Mouse (Mus musculus): ENCODE results near the gene Aoc2. TPM values are rescaled to one million over a fixed set of nuclear protein-coding genes. Genes with fewer than 3 reads are reported as not detected.

Gene Aoc2
- 2.0 and 2.9 TPM in 2 replicates for polyA plus RNA-seq (2012; ENCODE audit: insufficient read depth, low replicate concordance)

DNA sequence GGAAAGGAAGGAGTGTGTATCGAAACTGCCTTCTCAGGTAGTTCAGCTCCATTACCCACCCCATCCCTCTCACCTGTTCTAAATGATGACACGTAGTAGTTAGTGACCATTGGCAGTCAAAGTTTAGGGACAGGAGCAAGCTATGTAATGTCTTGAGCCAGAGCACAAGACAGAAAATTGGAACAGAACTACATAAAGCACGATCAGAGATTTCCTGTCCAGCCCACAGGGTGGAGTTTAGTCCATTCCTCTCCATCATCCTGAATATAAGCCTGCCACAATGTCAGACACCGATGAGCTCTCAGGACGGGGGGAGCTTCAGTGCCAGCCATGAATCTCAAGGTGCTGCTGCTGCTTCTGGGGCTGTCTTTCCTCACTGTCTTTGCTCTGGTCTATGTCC, at the start of gene Aoc2:
Aoc2 (plus strand) TSS at position 301 of the 400 bp plus-strand sequence.
- Histone ChIP-seq H3K4me1 (peaks cover 16% of the 10 kb centered on the region), H3K4me3 (replicated peaks) (no peak within 1 kb of the TSS), H3K9me3 (no peaks in the 10 kb centered on the region), H3K36me3 (replicated peaks; ENCODE audit: low read length) (peaks cover 85% of the 10 kb centered on the region), H3K27me3 (replicated peaks) (no peaks in the 10 kb centered on the region)
- TF ChIP-seq FLI1 (IDR thresholded peaks at IDR 0.05; ENCODE audit: low read length) (no peak), GATA1 (IDR thresholded peaks at IDR 0.05; ENCODE audit: borderline replicate concordance, low read length) (no peak)

DNA sequence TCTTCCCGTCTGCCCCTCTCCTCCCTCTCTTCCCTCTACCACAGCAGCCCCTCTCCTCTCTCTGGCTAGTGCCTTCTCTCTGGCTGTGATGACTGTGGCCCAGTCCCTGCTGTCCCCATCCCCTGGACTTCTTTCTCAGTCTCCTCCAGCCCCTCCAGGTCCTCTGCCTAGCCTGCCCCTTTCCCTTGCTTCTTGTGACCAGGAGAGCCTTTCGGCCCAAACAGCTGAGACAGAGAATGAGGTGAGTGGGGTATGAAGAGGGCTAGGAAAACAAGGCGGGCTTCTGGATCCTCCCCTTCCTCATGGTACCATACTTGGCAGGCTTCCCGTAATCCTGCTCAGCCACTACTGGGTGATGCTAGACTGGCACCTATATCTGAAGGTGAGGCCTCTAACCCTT, 49.6 kb upstream of the Aoc2 start:
- H3K4me3 ChIP-seq (replicated peaks): peak overlapping the region; percentile 18

DNA sequence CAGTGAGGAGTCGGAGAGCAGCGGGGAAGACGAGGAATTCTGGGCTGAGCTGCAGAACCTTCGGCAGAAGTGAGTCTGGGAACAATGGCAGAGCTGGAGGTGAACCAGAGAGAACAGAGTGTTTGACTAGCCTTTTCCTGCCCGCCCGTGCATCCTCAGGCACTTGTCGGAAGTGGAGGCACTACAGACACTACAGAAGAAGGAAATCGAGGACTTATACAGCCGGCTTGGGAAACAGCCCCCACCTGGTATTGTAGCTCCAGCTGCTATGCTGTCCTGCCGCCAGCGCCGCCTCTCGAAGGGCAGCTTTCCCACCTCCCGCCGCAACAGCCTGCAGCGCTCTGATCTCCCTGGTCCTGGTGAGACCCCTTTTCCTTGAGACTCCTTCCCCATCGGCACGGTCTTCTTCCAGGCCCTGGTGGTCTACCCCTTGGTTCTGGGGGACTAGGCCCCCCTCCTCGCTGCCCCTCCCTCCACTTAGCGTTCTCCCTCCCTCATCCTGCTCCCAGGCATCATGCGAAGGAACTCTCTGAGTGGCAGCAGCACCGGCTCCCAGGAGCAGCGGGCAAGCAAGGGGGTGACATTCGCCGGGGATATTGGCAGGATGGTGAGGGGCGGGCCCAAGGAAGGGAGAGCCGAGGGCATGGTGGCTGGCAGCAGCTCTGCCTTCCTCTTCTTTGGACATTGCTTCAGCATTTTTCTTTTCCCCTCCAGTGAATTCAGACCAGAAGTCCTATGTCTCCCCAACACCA, 48.4 kb upstream of the Aoc2 start:
- peaks cover 58% of the 10 kb centered on the region for H3K4me1 ChIP-seq
- H3K9me3 ChIP-seq: no peaks in the 10 kb centered on the region
- H3K36me3 ChIP-seq (replicated peaks; ENCODE audit: low read length): peaks cover 29% of the 10 kb centered on the region
- H3K27me3 ChIP-seq (replicated peaks): peaks cover 20% of the 10 kb centered on the region
- TF ChIP-seq GATA1 (IDR thresholded peaks at IDR 0.05; ENCODE audit: borderline replicate concordance, low read length) (no peak), FLI1 (IDR thresholded peaks at IDR 0.05; ENCODE audit: low read length) (no peak)
- H3K4me3 ChIP-seq (replicated peaks): no peak overlapping the region

More for the DNA sequence above, 49.6 kb upstream of the Aoc2 start:
- peaks cover 24% of the 10 kb centered on the region for H3K27me3 ChIP-seq (replicated peaks)
- TF ChIP-seq GATA1 (IDR thresholded peaks at IDR 0.05; ENCODE audit: borderline replicate concordance, low read length): no peak
- no peak for TF ChIP-seq FLI1 (IDR thresholded peaks at IDR 0.05; ENCODE audit: low read length)
- H3K36me3 ChIP-seq (replicated peaks; ENCODE audit: low read length): peaks cover 29% of the 10 kb centered on the region
- peaks cover 70% of the 10 kb centered on the region for H3K4me1 ChIP-seq
- H3K9me3 ChIP-seq: no peaks in the 10 kb centered on the region

DNA sequence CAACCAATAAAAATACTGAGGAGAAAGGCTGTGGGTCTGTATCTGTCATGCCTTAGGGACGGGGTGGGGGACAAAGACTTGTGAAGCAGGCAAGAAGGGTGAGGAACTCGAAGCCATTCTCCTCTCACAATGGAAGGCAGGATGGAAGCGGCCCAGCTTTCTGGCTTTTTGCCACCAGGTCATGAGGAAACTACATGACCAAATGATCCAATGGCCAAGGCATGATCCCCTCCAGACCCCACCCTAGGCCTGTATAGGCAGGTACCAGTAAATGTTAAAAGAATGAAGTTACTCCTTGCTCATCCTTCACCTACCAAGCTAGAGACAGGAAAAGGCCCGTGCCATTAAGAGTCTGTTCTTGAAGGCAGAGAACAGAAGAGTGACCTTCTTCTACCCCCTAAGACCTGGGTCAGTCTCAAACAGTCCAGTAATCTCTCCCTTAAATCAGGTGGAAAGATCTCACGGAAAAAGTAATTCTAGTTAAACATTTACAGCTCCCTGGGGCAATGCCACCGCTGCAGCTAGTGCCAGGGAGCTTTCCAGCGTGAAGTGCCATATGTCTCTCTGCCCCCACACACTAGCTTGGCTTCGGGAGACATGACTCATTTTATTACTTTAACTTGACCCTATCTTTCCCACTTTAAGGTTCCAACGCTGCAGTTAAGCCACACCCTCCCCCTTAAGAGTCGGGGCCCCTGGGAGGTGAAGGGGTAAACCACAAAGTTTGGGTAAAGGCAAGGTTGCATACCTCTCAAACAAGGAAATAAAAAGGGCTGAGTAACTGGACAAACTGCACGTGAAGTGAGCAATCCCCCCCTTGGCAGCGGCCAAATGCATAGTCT, 47.3 kb upstream of the Aoc2 start:
- Histone ChIP-seq H3K9me3 (no peaks in the 10 kb centered on the region), H3K4me3 (replicated peaks) (peak overlapping the region; percentile 98), H3K4me1 (peaks cover 57% of the 10 kb centered on the region), H3K36me3 (replicated peaks; ENCODE audit: low read length) (peaks cover 29% of the 10 kb centered on the region), H3K27me3 (replicated peaks) (peaks cover 15% of the 10 kb centered on the region)
- TF ChIP-seq GATA1 (IDR thresholded peaks at IDR 0.05; ENCODE audit: borderline replicate concordance, low read length) (no peak), FLI1 (IDR thresholded peaks at IDR 0.05; ENCODE audit: low read length) (no peak)

DNA sequence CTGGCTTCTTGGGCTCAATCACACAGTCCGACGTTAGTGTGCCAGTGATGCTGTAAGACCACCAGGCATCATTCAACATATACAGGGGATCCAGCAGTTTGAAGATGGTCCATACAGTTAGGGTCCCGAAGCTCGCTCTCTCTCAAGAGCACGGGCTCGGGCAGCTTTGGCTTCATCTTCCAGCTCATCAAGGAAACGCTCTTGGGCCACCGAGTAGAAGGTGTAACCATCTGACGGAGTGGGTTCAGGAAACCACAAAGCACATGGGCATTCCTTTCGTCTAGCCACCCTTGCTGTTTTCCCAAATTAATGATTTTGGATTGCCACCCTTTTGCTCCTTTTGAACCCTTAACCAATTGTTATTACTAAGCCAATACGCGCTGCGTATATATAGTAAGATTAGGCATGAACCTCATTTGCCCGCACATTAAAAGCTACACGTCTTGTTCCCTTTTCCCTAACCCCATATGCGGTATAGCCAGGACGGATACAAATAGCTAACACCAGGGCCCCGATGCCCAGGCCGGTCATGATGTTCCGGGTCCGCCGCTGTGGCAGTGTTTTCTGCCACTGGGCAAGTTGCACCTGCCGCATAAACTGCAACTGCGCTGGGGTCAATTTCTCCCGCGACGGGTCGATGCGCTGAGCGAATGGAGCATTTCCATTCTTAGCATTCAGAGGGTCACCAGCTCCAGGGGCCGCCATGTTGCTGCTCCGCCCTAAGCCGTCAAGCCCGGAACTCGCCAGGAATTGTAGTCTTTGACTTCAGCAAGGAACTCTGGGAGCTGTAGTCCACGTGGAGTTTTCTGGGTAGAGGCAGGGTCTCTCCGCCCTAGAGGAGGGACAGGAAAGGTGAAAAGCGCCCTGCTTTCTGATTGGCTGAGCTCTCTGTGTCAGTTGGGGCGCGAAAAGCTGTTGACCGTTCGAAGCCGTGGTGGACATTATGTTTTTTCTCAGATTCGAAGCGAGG, 46.4 kb upstream of the Aoc2 start, which contains the start of the genes Cntd1 and Coa3:
Cntd1 (plus strand) TSS at position 790 of the 970 bp plus-strand sequence.
Coa3 (minus strand) TSS at position 892 of the 970 bp plus-strand sequence.
- Histone ChIP-seq H3K4me3 (replicated peaks) (peak within 1 kb of the TSS; percentile 98), H3K36me3 (replicated peaks; ENCODE audit: low read length) (peaks cover 28% of the 10 kb centered on the region), H3K9me3 (no peaks in the 10 kb centered on the region), H3K4me1 (peaks cover 55% of the 10 kb centered on the region), H3K27me3 (replicated peaks) (peaks cover 9% of the 10 kb centered on the region)
- TF ChIP-seq FLI1 (IDR thresholded peaks at IDR 0.05; ENCODE audit: low read length) (no peak), GATA1 (IDR thresholded peaks at IDR 0.05; ENCODE audit: borderline replicate concordance, low read length) (no peak)

DNA sequence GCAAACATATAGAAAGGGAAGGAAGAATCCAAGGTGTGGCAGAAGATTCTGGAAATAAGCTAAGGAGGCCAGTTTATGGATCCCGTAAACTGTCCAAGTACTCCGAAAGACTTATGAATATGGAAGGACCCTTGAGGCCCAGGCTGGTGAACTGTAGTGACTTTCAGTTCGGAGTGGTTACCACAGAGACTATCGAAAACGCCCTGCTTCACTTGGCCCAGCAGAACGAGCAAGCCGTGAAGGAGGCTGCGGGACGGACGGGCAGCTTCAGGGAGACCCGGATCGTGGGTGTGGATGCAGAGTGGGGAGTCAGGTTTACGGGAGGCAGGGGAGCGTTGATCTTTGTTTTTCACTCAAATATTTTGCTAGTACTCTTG, 45.7 kb upstream of the Aoc2 start:
- H3K4me3 ChIP-seq (replicated peaks): peak overlapping the region; percentile 98
- peaks cover 26% of the 10 kb centered on the region for H3K36me3 ChIP-seq (replicated peaks; ENCODE audit: low read length)
- H3K27me3 ChIP-seq (replicated peaks): peaks cover 6% of the 10 kb centered on the region
- H3K9me3 ChIP-seq: no peaks in the 10 kb centered on the region
- no peak for TF ChIP-seq FLI1 (IDR thresholded peaks at IDR 0.05; ENCODE audit: low read length)
- no peak for TF ChIP-seq GATA1 (IDR thresholded peaks at IDR 0.05; ENCODE audit: borderline replicate concordance, low read length)
- peaks cover 49% of the 10 kb centered on the region for H3K4me1 ChIP-seq

DNA sequence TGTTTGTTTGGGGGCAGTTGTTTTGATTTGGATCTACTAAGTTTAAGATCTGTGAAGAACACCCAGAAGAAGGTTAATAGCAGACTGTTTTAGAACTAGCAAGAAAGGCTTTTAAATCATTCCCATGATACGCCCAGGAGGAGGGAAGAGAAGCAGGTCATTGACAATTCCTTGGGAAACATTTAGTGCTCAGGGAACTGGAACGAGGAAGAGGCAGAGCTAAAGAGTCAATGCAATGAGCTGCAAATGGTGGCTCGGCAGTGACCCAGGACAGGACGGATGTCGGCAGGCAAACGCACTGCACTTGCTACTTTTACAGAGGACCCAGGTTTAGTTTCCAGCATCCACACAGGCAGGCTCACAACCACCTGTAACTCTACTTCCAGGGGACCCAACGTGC, 44.0 kb upstream of the Aoc2 start:
- Histone ChIP-seq H3K36me3 (replicated peaks; ENCODE audit: low read length) (peaks cover 36% of the 10 kb centered on the region), H3K9me3 (no peaks in the 10 kb centered on the region)
- TF ChIP-seq GATA1 (IDR thresholded peaks at IDR 0.05; ENCODE audit: borderline replicate concordance, low read length) (no peak), FLI1 (IDR thresholded peaks at IDR 0.05; ENCODE audit: low read length) (no peak)

DNA sequence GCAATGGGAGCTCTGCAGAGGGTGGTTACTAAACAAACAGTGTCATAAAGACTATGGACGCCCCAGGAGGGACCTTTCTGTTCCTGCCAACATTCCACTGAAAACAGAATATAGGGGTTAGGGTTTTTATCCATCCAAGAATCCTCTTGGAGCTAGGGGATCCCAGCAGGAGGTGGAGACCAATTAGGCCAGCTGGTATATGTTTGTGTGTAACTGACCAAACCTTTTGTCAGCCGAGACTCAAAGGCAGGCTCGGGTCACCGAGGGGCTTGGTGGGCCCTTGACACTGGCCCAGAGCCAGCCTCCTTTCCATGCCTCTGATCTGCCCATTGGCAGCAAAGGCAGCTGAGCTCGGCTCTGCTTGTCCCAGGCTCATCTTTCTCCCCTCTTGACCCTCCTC, 42.0 kb upstream of the Aoc2 start:
- H3K4me1 ChIP-seq: peaks cover 13% of the 10 kb centered on the region
- H3K4me3 ChIP-seq (replicated peaks): no peak overlapping the region
- H3K36me3 ChIP-seq (replicated peaks; ENCODE audit: low read length): peaks cover 36% of the 10 kb centered on the region
- no peaks in the 10 kb centered on the region for H3K9me3 ChIP-seq
- no peak for TF ChIP-seq FLI1 (IDR thresholded peaks at IDR 0.05; ENCODE audit: low read length)
- TF ChIP-seq GATA1 (IDR thresholded peaks at IDR 0.05; ENCODE audit: borderline replicate concordance, low read length): no peak
- peaks cover 6% of the 10 kb centered on the region for H3K27me3 ChIP-seq (replicated peaks)

More for the DNA sequence above, 44.0 kb upstream of the Aoc2 start:
- Histone ChIP-seq H3K4me1 (peaks cover 34% of the 10 kb centered on the region), H3K4me3 (replicated peaks) (peak overlapping the region; percentile 33), H3K27me3 (replicated peaks) (peaks cover 6% of the 10 kb centered on the region)

DNA sequence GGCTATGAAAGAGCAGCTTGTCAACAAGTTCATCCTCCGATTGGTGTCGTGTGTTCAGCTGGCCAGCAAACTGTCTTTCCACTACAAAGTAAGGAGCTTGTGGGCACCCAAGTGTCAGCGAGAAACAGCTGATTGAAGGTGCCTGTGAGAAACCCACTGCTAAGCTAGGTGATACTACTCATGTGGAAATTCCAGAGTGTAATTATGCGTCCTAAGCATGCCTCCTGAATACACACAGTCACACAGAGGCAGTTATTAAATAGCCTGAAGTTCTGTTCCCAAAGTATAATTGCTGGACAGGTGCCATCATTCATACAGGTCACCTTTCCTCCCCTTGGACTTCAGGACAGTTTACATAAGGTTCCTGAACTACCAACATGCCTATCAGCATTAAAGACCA, 41.1 kb upstream of the Aoc2 start:
- peaks cover 45% of the 10 kb centered on the region for H3K36me3 ChIP-seq (replicated peaks; ENCODE audit: low read length)
- peaks cover 6% of the 10 kb centered on the region for H3K27me3 ChIP-seq (replicated peaks)
- TF ChIP-seq FLI1 (IDR thresholded peaks at IDR 0.05; ENCODE audit: low read length) (no peak), GATA1 (IDR thresholded peaks at IDR 0.05; ENCODE audit: borderline replicate concordance, low read length) (no peak)

More for the DNA sequence above, 41.1 kb upstream of the Aoc2 start:
- Histone ChIP-seq H3K4me3 (replicated peaks) (no peak overlapping the region), H3K9me3 (no peaks in the 10 kb centered on the region), H3K4me1 (peaks cover 6% of the 10 kb centered on the region; the same call in 1 of the 2 replicates)
